16 mouse cellular contexts compared by ENCODE assay signal in the genomic region with DNA sequence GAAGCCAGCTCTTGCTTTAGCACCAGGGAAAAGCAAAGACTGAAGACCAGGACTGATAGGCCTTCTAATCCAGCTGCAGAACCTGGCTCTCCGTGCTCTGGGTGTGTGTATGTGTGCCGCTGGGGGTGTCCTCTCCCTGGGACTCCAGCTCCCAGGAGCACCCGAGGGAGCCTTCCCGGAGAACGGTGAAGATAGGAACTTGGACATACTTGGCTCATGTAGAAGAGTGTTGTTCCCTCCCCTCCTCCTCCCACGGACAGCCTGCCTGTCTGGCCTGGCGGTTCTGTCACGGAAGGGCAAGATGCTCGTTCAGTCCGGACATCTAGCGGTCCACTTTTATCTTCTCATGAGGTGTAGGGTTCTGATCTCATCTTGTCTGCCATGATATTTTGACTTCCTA.
A peak's percentile ranks its signal among the peaks of the same experiment; 100 is the strongest.
DNase-seq lines count a peak whose midpoint lies in the region; ATAC-seq and TF ChIP-seq lines count a peak whose summit lies in the region.
"Had no signal": no experiment of that assay in that cellular context is flagged by ENCODE, and none has a peak within 500 bp of the region (broad histone marks: within the 10 kb centered on the region; RNA-seq: fewer than 3 reads in every experiment).

No protein-coding gene starts in this region.

- 58% methylated on average over 11 of the region's 11 CpGs for WGBS in heart, embryonic 11.5 days (ENCODE audit: insufficient replicate concordance)
- WGBS in heart, embryonic 14.5 days = 59% methylated on average over 11 of the region's 11 CpGs
- WGBS in limb, embryonic 14.5 days = 51% methylated on average over 11 of the region's 11 CpGs

- H3K36me3 ChIP-seq in heart, embryonic 11.5 days (ENCODE audit: control insufficient read depth, insufficient read depth, low read length) = no peaks in the 10 kb centered on the region
- no peaks in the 10 kb centered on the region for H3K36me3 ChIP-seq in heart, embryonic 14.5 days (ENCODE audit: control insufficient read depth, insufficient read depth, low read length)
- H3K36me3 ChIP-seq in limb, embryonic 14.5 days (ENCODE audit: control insufficient read depth, insufficient read depth, low read length) = no peaks in the 10 kb centered on the region
- H3K36me3 ChIP-seq: stomach, embryonic 15.5 days had no signal

- TF ChIP-seq CTCF in layer of hippocampus, adult 2 months (conservative IDR thresholded peaks at IDR 0.05) = no peak

- intact Hi-C loops in heart, postnatal 25 days (cut with DNase I) = loop anchor here (5.0 to 10.0 kb wide), 3 partner anchors 816 to 1606 kb away; no protein-coding TSS in a partner anchor

- H3K27ac ChIP-seq in heart, embryonic 11.5 days (ENCODE audit: low read depth, low read length) = no peak overlapping the region
- H3K27ac ChIP-seq in layer of hippocampus, adult 2 months = no peak overlapping the region
- H3K27ac ChIP-seq in heart, embryonic 14.5 days (replicated peaks in 1 of 2; ENCODE audit: control insufficient read depth in 1 of 2, insufficient read depth in 1 of 2, low read depth in 2 of 2, low read length in 2 of 2) = no peak overlapping the region
- no peak overlapping the region for H3K27ac ChIP-seq in limb, embryonic 14.5 days (replicated peaks; ENCODE audit: low read depth, low read length)
- H3K27ac ChIP-seq: hindbrain, postnatal 0 days; stomach, embryonic 15.5 days had no signal

- H3K9ac ChIP-seq in heart, embryonic 11.5 days (ENCODE audit: low read depth, low read length) = no peak overlapping the region
- no peak overlapping the region for H3K9ac ChIP-seq in heart, embryonic 14.5 days (ENCODE audit: low read length)
- H3K9ac ChIP-seq in limb, embryonic 14.5 days (ENCODE audit: low read depth, low read length, severe bottlenecking) = no peak overlapping the region

- H3K4me1 ChIP-seq in heart, embryonic 11.5 days (ENCODE audit: control insufficient read depth, insufficient read depth, low read length) = 0 out of 2 replicates have a peak, but pooled peaks cover 3% of the 10 kb centered on the region
- peaks cover 8 to 17% of the 10 kb centered on the region in 2 experiments; a peak in 3 of 4 replicates for H3K4me1 ChIP-seq in heart, embryonic 14.5 days (ENCODE audit: control insufficient read depth in 2 of 2, insufficient read depth in 2 of 2, low read length in 2 of 2)
- H3K4me1 ChIP-seq in limb, embryonic 14.5 days (ENCODE audit: control insufficient read depth, insufficient read depth, low read length) = peaks cover 28% of the 10 kb centered on the region
- H3K4me1 ChIP-seq: stomach, embryonic 15.5 days had no signal

- no peaks in the 10 kb centered on the region for H3K27me3 ChIP-seq in heart, embryonic 11.5 days (ENCODE audit: control insufficient read depth, insufficient read depth, low read length)
- H3K27me3 ChIP-seq in heart, embryonic 14.5 days (ENCODE audit: control insufficient read depth, insufficient read depth, low read length) = no peaks in the 10 kb centered on the region
- no peaks in the 10 kb centered on the region for H3K27me3 ChIP-seq in limb, embryonic 14.5 days (ENCODE audit: control insufficient read depth, insufficient read depth, low read length)
- H3K27me3 ChIP-seq: stomach, embryonic 15.5 days had no signal

- no peak for DNase-seq in heart, postnatal 25 days (ENCODE audit: low spot score)
- DNase-seq in layer of hippocampus, adult 2 months (ENCODE audit: low spot score in 2 of 2) = no peak
- DNase-seq in layer of hippocampus, postnatal 10 days (ENCODE audit: low spot score in 2 of 2) = no peak
- no peak for DNase-seq in limb, embryonic 14.5 days (ENCODE audit: low spot score)
- DNase-seq in urinary bladder, postnatal 25 days (ENCODE audit: low spot score) = no peak
- DNase-seq in cerebellum, adult 11-12 months = no peak
- DNase-seq: adrenal gland, adult 2 months; cerebellum, postnatal 36 days; gastrocnemius, postnatal 14 days; layer of hippocampus, postnatal 36 days; midbrain, embryonic 14.5 days had no signal

- H3K9me3 ChIP-seq in heart, embryonic 11.5 days (replicated peaks; ENCODE audit: control insufficient read depth, low read length) = no peaks in the 10 kb centered on the region
- no peaks in the 10 kb centered on the region for H3K9me3 ChIP-seq in heart, embryonic 14.5 days (ENCODE audit: control insufficient read depth, low read length)
- H3K9me3 ChIP-seq in limb, embryonic 14.5 days (ENCODE audit: control insufficient read depth, low read length) = no peaks in the 10 kb centered on the region
- H3K9me3 ChIP-seq: stomach, embryonic 15.5 days had no signal

- H3K4me2 ChIP-seq in heart, embryonic 11.5 days = peak overlapping the region; percentile 67; the same call in 1 of the 2 replicates
- H3K4me2 ChIP-seq in heart, embryonic 14.5 days (ENCODE audit: low read length) = peak overlapping the region; percentile 77
- peak overlapping the region; percentile 67 for H3K4me2 ChIP-seq in limb, embryonic 14.5 days (replicated peaks; ENCODE audit: low read depth, low read length, severe bottlenecking)

- no peak overlapping the region for H3K4me3 ChIP-seq in heart, embryonic 11.5 days (ENCODE audit: low read depth, low read length)
- H3K4me3 ChIP-seq in layer of hippocampus, adult 2 months = peak overlapping the region; percentile 27
- no peak overlapping the region for H3K4me3 ChIP-seq in heart, embryonic 14.5 days (ENCODE audit: control insufficient read depth in 1 of 2, insufficient read depth in 1 of 2, low read depth in 1 of 2, low read length in 2 of 2)
- no peak overlapping the region; the same call in 1 of the 2 replicates for H3K4me3 ChIP-seq in limb, embryonic 14.5 days (replicated peaks; ENCODE audit: low read length)
- H3K4me3 ChIP-seq: erythroblast, embryonic 14.5 days had no signal

- TF ChIP-seq POLR2A in limb, embryonic 14.5 days (IDR thresholded peaks at IDR 0.05; ENCODE audit: borderline replicate concordance, extremely low read depth, insufficient read depth, insufficient read length) = no peak

- ATAC-seq in heart, embryonic 11.5 days (replicated peaks; ENCODE audit: insufficient number of reproducible peaks, low FRiP score, low TSS enrichment) = no peak
- no peak for ATAC-seq in heart, embryonic 14.5 days (ENCODE audit: insufficient number of reproducible peaks, insufficient read depth, low FRiP score, low read depth)
- no peak for ATAC-seq in limb, embryonic 14.5 days (ENCODE audit: low FRiP score, low read depth)
